Mouse (Mus musculus) embryo, embryonic 11 days (tissue): ENCODE results near the gene Morf4l2.
"Not testable (repeated sequence)": the region's sequence is repeated elsewhere in the genome, so short reads cannot be mapped to it uniquely, and the experiment has no call there.

Experiments used
- DNase-seq: peaks from one replicate; pipeline ENCODE4 v3.0.0-alpha.2; 2015

Gene Morf4l2

GRCm38 (mm10) chrX:136692294-136692675, 51.2 kb downstream of the Morf4l2 start:
- DNase-seq, result no peak

- DNase-seq, result not testable (repeated sequence)
These were observed 51.7 kb downstream of the Morf4l2 start for GRCm38 (mm10) chrX:136691606-136692293.
